Mouse (Mus musculus): ENCODE results near the gene Sesn3.
A peak's percentile ranks its signal among the peaks of the same experiment; 100 is the strongest.
"Not testable (repeated sequence)": the region's sequence is repeated elsewhere in the genome, so short reads cannot be mapped to it uniquely, and the experiment has no call there.

Gene Sesn3

DNA sequence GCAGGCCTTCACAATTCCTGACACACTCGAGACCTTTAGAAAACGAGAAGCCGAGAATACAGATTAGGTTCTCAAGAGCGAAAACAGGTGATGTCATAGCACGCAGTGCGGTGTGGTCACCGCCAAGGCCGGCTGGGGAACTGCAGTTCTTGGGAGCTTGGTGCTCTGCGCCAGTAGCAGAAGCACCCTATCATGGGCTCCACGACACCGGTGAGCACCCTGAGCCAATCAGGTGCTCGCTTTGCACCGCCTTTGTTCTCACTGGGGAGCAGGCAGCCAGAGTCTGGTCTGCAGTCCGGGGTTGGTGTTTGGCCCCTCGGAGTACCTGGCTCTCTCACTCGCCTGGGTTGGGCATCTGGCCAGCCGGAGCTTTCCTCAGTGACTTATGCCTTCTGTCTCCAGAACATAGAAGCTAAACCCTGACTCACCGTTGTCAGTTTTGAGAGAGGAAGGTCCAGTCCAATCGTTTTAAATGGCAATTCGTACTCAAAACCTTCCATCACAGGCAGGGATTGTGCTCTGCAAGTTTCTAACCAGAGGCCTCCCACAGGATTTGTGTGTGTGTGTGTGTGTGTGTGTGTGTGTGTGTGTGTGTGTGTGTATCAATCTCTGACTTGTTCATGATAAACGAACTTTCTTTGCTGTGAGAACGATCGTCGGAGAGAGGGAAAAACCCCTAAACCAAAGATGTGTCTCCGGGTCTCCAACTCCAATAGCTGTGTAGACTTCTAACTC is at the start of gene Sesn3:
TSS of gene Sesn3 (plus strand) at position 82 of the 735 bp plus-strand sequence.
- DNase-seq = peak; percentile 81 to 90

DNA sequence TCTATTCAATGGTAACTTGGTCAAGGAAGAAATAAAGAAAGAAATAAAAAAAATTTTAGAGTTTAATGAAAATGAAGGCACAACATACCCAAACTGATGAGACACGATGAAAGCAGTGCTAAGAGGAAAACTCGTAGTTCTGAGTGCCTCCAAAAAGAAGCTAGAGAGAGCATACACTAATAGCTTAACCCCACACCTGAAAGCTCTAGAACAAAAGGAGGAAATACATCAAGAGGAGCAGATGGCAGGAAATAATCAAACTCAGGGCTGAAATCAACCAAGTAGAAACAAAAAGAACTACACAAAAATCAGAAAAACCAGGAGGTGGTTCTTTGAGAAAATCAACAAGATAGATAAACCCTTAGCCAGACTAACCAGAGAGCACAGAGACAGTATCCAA is 47.8 kb upstream of the Sesn3 start:
- DNase-seq = not testable (repeated sequence)

DNA sequence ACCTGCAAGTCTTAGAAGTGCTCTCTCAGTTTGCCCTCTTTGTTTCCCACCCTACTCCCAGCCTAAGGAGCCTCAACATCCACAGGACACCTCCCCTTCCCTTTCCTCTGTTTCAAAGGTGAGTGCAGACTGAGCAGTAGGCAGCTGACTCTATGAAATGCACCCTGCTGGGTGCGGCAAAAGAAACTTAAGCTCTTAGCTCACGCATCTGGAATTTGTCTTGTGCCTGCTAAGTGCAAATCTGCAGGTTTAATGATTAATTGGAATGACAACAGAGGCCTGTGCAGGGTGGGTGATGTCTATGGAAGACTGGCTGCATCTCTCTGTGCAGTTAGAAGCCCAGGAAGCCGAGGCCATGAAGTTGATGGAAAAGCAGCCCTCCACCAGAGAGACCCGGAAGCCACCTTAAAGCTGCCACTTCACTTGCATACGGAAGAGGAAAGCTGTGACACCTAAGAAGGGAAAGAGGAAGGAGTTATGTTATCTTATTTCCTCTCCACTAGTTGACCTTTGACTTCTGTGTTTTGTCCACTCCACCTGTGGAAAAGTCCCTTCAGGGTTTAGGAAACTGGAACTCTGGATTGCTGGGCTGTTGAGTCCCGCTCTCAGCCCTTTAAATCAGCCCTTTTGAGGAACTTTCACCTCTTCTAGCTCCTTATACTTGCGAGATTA is 41.0 kb upstream of the Sesn3 start:
- no peak for DNase-seq

DNA sequence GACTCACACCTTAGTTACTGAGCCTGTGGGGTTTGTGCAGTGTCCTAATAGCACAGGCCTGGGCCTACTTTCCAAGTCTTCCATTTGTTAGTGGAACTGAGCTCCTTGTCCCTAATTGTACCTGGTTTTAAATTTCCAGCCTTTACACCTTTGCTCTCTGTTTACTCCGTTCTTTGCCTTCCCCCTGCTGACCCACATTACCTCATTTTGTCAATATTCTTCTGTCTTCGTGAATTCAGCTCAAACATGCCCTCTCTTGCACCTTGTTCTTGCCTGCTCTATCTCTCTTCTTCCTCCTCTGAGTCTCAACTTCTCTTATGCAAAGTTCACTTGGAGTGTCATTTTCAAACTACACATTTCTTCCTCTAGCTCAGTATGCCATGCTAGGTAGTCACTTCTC is 39.6 kb upstream of the Sesn3 start:
- no peak for DNase-seq

DNA sequence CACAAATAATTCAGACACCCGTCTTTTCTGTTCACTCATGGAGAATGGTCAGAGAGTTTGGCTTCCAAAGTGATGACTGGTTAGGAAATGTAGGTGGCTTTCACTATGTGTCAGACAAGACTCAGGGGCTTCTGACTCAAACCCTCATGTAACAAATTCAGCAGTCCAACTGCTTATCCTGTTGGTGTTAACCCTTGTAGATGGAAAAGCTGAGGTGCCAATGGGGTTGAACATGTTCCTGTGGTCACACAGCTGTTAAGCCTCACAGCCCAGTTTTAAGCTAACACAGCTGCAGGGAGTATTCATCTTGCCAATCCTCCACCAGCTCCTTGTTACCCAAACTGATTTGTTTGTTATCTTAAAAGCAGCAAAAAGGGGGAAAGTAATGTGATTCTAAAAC is 33.9 kb upstream of the Sesn3 start:
- DNase-seq = not testable (repeated sequence)

DNA sequence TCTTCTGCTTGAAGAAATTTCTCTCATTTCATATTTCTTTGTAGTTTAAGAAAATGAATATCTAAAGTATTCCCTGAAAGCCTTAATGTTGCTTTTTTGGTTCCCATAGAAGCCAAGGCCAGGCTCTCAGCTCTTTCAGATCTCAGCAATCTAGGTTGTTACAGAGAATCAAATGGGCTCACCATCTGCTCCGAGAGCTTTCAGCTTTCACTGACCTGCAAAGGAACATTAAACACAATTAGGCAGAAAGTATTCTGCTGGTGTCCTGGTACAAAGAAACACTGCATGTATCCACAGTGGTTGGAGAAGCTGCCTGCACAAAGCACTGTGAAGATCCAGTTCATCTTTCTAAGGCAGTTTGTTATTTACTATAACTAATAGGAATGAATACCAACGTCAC is 32.6 kb upstream of the Sesn3 start:
- DNase-seq = no peak

DNA sequence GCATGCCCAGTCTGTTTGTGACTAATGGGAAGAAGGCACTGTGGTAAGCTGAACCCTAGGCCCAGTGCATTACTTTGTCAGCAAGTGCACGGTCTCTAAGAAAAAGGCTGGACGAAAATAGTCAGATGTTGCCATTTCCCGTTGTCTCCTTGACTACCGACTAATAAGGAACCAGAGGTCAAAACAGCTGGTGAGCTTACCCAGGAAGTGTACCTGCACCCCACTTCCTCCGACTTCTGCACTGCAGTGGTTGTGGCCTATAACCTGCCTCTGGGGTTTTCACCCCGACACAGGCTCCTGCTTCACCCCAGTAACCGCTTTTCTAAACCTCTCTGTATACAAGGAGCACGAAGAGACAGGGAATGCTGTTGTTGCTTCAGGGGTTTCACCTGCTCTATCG is 30.3 kb upstream of the Sesn3 start:
- peak; percentile 58 to 76 for DNase-seq

DNA sequence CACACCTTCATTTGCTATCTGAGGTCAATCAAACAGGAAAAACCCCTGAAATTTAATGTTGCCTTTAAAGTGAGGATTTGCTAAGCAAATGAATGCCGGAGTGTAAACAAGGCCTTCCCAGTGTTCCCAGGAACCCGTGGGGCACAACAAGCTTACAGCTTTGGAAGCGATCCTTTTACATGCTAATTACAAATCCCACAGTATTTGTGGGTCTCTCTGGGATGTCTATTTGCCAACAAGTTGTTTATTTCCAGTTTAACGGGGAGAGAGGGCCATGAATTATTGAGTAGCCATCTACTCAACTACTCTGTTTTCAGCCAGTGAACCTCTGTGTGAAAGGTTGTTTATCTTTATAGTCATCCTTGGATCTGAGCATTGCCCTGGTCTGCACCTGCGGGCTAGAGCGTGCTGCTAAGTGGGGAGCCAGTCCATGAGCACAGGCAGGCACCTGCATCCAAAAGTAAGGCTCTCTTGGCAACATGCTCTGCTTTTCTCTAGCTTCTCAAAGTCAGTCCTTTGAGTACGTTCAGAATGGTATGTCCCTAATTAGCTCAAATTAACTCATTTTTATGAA is 29.8 kb upstream of the Sesn3 start:
- peak; percentile 32 to 43 for DNase-seq

DNA sequence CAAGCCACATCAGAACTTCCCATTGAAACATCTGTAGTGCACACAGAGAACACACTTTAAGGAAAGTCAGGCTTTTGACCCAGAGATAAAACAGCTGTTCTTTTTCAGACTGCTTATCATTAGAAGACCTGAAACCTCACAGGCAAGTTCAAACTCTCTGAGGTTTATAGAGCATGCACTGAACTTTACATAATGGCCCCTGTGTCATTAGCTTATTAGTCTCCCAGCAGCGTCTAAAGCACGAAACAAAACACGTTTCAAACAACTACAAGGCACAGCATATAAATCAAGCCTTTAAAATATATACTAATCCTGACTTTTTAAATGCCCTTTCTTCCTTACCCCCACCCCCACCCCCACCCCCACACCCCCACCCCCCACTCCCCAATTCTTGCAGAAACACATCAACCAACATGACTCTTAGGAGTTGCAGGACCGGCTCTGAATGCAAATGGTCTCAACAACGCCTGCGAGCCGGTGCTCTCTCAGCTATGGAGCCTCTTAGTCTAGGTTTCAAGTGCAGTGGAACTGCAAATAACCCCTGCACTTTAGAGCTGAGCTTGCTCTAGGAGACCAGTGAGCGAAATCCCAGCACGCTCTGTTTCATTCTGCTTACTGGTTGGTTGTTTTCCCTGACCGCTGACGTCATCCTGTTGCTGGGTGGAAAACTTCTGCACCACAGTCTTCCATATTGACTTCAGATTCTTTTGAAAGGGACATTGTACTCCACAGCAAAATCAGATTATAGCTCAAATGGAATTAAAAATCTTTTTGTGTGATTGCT is 28.7 kb upstream of the Sesn3 start:
- no peak for DNase-seq

DNA sequence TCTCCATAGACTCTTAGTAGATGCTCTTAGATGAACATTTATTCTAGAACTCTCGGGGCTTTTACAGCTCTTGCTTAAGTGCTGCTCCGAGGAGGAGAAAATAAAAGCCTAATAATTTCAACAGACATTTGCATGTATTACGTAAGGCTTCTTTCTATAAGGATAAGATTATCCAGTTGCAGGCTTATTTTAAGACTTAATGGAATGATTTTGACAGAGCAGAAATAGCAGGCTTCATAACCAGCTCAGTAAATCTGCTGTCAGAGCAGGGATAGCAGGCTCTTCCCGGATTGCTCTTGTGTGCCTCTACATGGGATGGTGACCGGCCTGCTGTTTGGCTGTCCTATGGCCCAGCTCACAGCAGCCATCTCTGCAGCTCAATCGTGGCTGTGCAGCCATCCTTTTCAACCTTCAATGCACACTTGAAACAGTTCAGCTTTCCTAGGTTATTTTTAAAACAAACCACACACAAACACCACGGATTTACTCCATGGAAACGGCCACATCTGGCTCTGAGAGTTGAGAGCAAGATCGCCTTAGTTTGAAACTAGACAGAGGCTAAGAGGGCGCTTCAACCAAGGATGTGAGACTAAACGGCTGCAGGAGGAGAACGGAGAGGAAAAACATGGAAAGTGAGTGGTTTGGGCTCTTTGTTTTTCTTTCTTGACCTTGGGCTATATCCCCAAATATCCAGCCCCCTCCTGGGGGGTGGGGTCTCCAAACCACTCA is 27.2 kb upstream of the Sesn3 start:
- DNase-seq = no peak

DNA sequence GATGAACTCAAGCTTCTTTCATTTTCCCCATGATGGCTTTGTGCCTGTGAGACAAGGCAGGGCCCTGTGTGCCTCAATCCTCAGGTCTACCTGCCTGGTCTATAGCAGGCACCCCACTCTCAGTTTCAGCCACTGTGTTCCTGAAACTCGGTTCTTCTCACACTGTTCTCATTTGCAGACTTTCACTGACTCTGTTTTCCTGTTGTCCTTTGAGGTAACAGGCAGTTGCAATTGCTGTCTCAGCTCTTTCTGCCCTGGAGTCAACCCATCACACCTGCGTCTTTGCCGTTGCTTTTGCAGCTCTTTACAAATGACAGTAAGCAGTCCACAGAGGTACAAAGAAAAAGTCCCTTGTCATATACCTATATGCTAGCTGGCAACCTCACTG is 26.7 kb upstream of the Sesn3 start:
- peak; percentile 34 to 66 for DNase-seq

DNA sequence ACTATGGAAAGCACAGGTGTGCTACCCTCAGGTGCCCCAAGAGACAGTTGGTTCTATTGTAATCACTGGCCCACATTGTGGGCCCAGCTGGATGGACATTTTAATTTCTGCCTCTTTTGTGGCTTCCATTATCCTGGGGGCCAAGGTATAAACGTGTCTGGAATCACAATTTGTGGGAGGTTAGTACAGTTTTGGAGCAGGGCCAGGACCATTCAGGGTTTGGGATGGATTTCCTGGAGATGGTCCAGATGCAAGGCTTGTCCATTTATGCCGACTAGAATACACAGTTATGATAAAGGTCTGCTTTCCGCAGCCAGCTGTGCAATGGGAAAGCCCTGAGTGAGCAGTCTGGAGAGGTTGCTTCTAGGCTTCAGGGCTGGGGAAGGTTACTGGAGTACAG is 13.7 kb upstream of the Sesn3 start:
- DNase-seq = no peak

DNA sequence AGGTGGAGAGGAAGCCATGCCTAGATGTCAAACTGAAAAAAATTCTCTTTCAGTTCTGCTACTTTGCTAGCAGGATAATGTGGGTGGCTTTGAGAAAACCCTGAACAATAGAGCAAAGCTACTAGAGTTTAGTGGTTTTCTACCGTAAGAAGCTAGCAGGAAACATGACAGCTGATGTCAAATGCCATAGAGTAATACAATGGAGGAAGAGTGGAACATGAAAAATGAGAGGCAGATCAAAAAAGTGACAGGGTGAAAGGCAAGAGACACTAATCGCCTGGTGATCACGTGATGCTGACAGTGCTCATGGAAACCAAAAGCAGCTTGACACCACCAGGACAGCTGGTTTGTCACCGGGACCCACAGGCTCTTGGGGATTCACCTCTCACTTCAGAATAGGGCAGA is 12.3 kb upstream of the Sesn3 start:
- DNase-seq = no peak

DNA sequence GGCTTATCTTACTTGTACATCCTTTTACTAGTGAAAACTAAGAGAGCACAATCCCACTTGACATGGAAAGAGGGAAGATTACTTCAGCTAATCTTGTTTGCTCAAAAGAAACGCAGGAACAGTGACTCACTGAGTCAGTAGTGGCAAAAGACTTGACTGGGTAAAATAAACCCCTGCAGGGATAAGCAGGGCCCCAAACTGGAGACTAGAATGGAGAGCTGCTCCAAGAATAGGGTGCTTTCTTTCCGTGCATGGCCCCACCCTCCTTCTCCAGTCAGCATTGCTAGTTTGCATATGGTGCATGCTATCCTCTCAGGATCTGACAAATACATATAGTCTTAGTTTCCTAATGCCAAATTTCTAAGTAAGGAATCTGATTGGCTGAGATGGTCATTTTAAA is 8.4 kb upstream of the Sesn3 start:
- no peak for DNase-seq

DNA sequence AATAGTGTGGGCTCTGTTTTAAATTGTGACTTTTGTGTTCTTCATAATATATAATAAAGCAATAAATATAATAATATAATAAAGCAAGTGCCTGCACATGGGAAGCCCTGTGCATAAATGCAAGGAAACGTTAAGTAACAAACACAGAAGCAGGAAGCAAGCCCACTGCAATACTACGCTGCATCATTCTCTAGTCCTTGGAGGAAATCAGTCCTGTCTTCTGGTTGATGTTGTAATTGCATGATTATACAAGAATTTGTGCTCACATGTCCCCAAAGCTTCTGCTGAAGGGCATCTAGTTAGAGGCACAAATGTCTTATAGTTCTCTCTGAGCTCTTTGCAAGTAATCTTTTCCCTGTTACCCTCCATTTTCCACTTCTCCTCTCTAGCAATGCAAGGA is 6.3 kb upstream of the Sesn3 start:
- no peak for DNase-seq

DNA sequence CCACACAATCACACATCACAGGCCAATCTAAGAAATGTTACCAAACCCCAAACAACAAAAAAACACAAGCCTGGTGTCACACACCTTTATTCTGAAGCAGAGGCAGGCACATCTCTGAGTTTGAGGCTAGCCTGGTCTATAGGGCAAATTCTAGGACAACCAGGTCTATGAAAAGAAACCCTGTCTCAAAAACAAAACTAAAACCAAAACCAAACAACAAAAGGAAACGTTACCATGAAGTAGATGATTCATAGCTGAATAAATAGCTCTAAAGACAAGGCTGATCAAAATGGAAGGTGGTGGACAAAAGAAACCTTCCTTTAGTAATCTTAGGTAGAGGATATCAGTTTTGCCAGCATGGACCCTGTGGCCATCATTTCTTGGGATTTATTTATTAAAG is 1.9 kb upstream of the Sesn3 start:
- DNase-seq = no peak

DNA sequence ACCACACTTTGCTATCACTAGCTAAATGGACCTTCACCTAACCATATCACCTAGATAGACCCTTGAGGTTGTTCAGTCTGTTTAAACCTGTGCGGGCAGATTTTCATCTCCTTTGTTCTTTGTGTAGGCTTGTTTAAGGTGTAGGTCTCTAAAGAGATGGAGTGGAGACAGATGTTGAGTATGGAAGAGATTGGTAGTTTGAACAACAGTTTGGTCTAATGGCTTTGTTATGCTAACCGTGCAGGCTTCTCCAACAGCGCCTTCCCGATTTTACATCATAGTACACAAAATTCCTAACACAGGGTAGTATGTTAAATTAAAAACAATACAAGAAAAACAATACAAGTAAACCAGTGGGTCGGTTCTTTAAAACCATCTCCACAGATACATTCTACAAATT is 281 bp upstream of the Sesn3 start:
- DNase-seq = no peak

DNA sequence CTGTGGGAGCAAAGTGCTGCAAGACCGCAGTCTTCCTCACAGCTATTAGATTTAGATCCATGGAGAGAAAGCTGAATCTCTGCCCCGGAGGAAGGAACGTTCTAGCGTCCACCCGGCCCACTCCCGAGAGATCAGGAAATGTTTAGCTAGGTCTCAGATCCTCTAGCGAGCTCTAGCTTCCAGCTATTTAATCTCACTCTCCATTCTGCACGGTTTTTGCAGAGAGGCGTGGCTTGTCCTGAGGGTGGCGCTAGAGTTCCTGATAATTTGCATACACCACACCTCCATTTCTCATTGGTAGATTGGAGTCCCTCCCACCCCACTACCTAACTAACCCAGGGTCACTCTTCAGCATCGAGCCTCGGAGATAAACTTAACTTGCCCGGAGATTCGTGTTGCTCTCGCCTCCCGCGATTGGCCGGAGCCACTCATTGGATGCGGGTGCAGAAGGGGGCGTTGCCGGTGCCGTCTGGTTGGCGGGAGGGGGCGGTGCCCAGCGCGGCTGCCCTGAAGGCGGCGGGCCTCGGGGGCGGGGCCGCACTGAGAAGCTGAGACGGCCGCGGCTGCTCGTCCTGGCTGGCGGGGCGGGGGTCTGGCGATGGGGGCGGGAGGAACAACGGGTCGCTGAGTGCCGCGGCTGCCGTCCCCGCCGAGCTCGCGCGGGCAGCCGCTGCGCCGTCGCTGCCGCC is 1.1 kb downstream of the Sesn3 start:
- DNase-seq = peak; percentile 97 to 99

DNA sequence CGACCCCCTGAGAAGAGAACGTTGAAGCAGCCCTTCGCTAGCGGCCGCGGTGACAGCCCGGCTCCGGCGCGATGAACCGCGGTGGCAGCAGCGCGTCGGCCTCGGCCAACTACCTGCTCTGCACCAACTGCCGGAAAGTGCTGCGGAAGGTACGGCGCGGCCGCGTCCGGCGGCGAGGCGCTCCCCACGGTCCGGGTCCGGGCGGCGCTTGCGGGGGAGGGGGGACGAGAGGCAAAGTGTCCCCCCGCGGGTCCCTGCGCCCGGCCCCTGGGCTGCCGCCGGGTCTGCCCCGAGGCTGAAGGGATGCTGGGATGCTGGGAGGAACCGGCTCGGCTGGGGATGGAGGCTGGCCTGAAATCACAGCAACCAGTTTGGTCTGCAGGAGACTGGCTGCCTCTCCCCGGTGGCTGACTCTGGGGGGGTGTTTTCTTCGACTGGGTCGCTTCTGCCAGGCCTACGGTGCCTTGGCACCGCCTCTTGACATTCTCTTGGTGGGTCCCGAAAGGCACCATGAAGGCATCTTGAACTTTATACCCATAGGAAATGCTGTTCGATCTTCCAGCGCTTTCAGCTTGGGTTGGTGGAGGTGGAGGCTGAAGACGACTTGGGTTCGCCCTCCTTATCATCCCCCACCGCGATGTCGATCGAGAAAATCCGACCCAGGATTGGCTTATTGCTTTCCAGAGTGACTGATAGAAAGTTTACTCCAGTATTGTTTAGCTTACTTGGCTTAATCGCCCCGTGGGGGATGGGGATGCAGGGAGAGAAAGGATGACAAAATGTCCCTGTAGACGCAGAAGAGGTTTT is 1.8 kb downstream of the Sesn3 start:
- peak in 1 of 2 experiments; percentile 80 for DNase-seq

DNA sequence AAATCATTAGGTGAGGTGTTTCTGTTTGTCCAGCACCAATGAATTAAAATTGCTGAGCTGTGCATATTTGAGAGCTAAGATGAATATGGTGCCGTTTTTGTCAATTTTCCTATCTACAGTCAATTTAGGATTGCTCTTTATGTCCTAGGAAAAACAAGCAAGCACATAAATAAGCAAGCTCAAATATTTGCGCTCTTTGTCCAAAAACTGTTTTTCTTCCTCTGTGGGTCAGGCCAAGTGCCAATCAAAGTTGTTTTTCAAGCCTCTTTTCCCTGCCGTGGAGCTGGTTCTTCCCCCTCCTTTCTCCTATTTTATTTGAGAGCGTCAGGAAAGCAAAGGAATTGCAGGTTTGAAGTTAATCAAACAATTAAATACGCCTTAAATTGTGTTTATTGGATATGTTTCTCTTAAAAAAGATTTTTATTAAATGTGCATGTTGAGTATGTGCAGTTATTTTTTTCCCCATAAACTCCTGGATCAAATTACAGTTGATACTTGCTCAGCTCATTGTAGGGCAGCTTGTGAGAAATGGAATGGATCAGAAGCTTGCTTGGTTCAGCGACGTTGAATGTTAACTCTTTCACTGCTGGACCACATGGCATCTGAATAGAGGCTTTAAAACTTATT is 2.6 kb downstream of the Sesn3 start:
- DNase-seq = no peak

DNA sequence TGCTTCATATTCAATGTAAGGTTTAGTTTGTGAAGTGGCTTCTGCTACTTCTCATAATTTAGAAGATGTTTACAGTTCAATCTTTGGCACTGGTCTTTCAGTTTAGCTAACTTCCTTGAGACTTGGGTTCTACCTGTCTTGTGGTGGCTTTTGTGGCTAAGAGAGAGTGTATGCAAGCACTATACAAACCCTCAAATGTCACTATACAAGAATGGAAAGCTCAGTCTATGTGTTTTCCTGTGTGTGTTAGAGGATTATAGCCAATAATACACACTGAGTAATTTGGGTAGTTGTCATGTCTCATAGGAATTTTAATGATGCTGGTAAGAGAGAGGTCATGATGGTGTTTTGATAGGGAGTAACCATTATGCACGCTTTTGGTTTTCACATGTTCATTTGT is 5.8 kb downstream of the Sesn3 start:
- no peak for DNase-seq

Data from thymus, postnatal 36 days (tissue).